Mouse (Mus musculus) left cerebral cortex, adult 18-20 months (tissue): ENCODE data around the gene Ptpn14. TPM values are rescaled to one million over a fixed set of nuclear protein-coding genes. Genes with fewer than 3 reads are reported as not detected.
A peak's percentile ranks its signal among the peaks of the same experiment; 100 is the strongest.

ENCODE experiments used
- DNase-seq, 2 experiments: peaks; one replicate each; pipeline ENCODE4 v3.0.0; 2021 to 2022; ENCODE audit warnings: low spot score in 2 of 2, mixed read lengths in 1 of 2
- total RNA-seq, 2 experiments: library from RNA; stranded (reverse); gene quantifications; 2 replicates each; pipeline ENCODE4 v1.2.3; 2021

Ptpn14 gene
- total RNA-seq, 2 experiments from 2014 or later, result 12.8 to 14.8 TPM

GRCm38 (mm10) chr1:189764258-189764657 is 36.2 kb downstream of the Ptpn14 start:
- DNase-seq, result no peak

GRCm38 (mm10) chr1:189767164-189767563 is 39.1 kb downstream of the Ptpn14 start:
- DNase-seq, result no peak

- no peak for DNase-seq
These were observed 39.8 kb downstream of the Ptpn14 start for GRCm38 (mm10) chr1:189767910-189768309.

- no peak for DNase-seq
These were observed 42.4 kb downstream of the Ptpn14 start for GRCm38 (mm10) chr1:189770516-189770915.

- DNase-seq, result no peak
These were observed 44.6 kb downstream of the Ptpn14 start for GRCm38 (mm10) chr1:189772707-189773106.

- DNase-seq, result no peak
These were observed 46.7 kb downstream of the Ptpn14 start for GRCm38 (mm10) chr1:189774778-189775177.

GRCm38 (mm10) chr1:189777207-189777606 is 49.1 kb downstream of the Ptpn14 start:
- DNase-seq, result no peak

GRCm38 (mm10) chr1:189778343-189778742 is 50.3 kb downstream of the Ptpn14 start:
- no peak for DNase-seq

GRCm38 (mm10) chr1:189779226-189779625 is 51.2 kb downstream of the Ptpn14 start:
- DNase-seq, result no peak

GRCm38 (mm10) chr1:189781721-189782345 is 53.8 kb downstream of the Ptpn14 start:
- no peak for DNase-seq

- DNase-seq, result no peak
These were observed 54.6 kb downstream of the Ptpn14 start for GRCm38 (mm10) chr1:189782709-189783108.

GRCm38 (mm10) chr1:189784503-189784902 is 56.4 kb downstream of the Ptpn14 start:
- no peak for DNase-seq

- peak; percentile 42 to 63 for DNase-seq
These were observed 58.8 kb downstream of the Ptpn14 start for GRCm38 (mm10) chr1:189786707-189787485.

- no peak for DNase-seq
These were observed 61.5 kb downstream of the Ptpn14 start for GRCm38 (mm10) chr1:189789545-189789944.

- no peak for DNase-seq
These were observed 62.6 kb downstream of the Ptpn14 start for GRCm38 (mm10) chr1:189790666-189791065.

GRCm38 (mm10) chr1:189791534-189792217 is 63.6 kb downstream of the Ptpn14 start:
- DNase-seq, result no peak

- DNase-seq, result no peak
These were observed 64.6 kb downstream of the Ptpn14 start for GRCm38 (mm10) chr1:189792560-189793195.

- no peak for DNase-seq
These were observed 70.9 kb downstream of the Ptpn14 start for GRCm38 (mm10) chr1:189798949-189799348.

GRCm38 (mm10) chr1:189800211-189800961 is 72.3 kb downstream of the Ptpn14 start:
- DNase-seq, result peak; percentile 48 to 53

GRCm38 (mm10) chr1:189801303-189801702 is 73.2 kb downstream of the Ptpn14 start:
- DNase-seq, result no peak

GRCm38 (mm10) chr1:189802575-189802974 is 74.5 kb downstream of the Ptpn14 start:
- no peak for DNase-seq
